Mouse (Mus musculus): ENCODE measurements at regions not wholly inside any gene's neighbourhood (a gene's known extent, or its start where the extent isn't known, plus 50 kb on each side); places are given as distances from the start of the nearest gene placed in this dataset.

GRCm38 (mm10) chr9:113145036-113145435, 563.0 kb downstream of the Pdcd6ip start:
- no peak for TF ChIP-seq CTCF (IDR thresholded peaks at IDR 0.05; ENCODE audit: low read depth)
- no peak for TF ChIP-seq EP300 (IDR thresholded peaks at IDR 0.05; ENCODE audit: low read depth)

Data from liver, postnatal 0 days (tissue).